Mouse (Mus musculus) effector memory CD4-positive, alpha-beta T cell, adult 5 months (primary cell): Measurements from ENCODE around the gene Sva. TPM values are rescaled to one million over a fixed set of nuclear protein-coding genes. Genes with fewer than 3 reads are reported as not detected.

Experiments used
- polyA plus RNA-seq: library from polyadenylated mRNA; unstranded; fragments of 100-300 nt; shearing (Covaris generic); gene quantifications from one replicate; pipeline ENCODE4 v1.2.1, GENCODE M21; 2017

Gene Sva
- not detected for polyA plus RNA-seq

DNA sequence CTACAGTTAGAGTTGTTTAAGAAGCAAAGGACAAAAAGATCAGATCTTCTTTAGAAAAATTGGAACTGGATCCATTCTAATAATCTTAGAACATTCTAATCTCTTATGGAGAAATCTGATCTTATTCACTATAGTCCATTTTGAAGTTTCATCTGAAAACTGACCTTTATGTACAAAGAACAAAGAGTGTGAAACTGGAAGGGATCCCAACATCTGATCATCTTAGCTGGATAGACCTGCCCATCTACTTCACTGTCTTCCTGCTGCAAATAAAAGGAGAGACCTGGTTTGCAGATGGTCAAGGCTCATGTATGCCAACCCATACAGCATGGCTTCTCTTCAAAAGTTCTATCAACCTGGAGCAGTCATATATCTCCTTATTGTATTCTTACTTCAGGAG lies at the start of gene Sva:
Sva (plus strand) TSS at position 301 of the 400 bp plus-strand sequence.

Other genes with a start within 250 kb of the Sva start
- not detected for gene Pip, start 190.9 kb upstream of the Sva start, polyA plus RNA-seq
- gene Sval2, start 185.4 kb upstream of the Sva start, polyA plus RNA-seq = not detected
- not detected for gene Sval1, start 86.8 kb upstream of the Sva start, polyA plus RNA-seq
- not detected for gene Sval3, start 70.3 kb upstream of the Sva start, polyA plus RNA-seq
- not detected for gene Tas2r139, start 102.5 kb downstream of the Sva start, polyA plus RNA-seq
- not detected for gene Tas2r144, start 176.9 kb downstream of the Sva start, polyA plus RNA-seq
- 7.0 TPM for gene Gstk1, start 207.5 kb downstream of the Sva start, polyA plus RNA-seq
- gene Tmem139, start 223.6 kb downstream of the Sva start, polyA plus RNA-seq = not detected
- 32.3 TPM for gene Casp2, start 226.6 kb downstream of the Sva start, polyA plus RNA-seq
- gene Clcn1, start 248.3 kb downstream of the Sva start, polyA plus RNA-seq = not detected